Mouse (Mus musculus) spleen, adult 2 months (tissue): ENCODE measurements around the gene Atp6v1g1.

Source experiments
- CTCF ChIP-seq: fragments of 200-500 bp; IDR thresholded peaks from 2 replicates; pipeline ENCODE4 v1.5.1; 2011; ENCODE audit warnings: mild to moderate bottlenecking, inconsistent platforms; ENCODE audit not compliant: insufficient read depth, insufficient read length, insufficient replicate concordance; ENCODE audit errors: extremely low read depth
- POLR2A ChIP-seq: fragments of 200-500 bp; IDR thresholded peaks from 2 replicates; pipeline ENCODE4 v1.6.1; 2011; ENCODE audit warnings: low read depth, low read length, inconsistent platforms

GRCm38 (mm10) chr4:63572621-63573020 lies 28.0 kb downstream of the Atp6v1g1 start:
- TF ChIP-seq CTCF (no peak), POLR2A (no peak)
